Mouse (Mus musculus) lung, embryonic 14.5 days (tissue): ENCODE data around the gene Rec114. TPM values are rescaled to one million over a fixed set of nuclear protein-coding genes. Genes with fewer than 3 reads are reported as not detected.
A peak's percentile ranks its signal among the peaks of the same experiment; 100 is the strongest.

Source experiments
- ATAC-seq: fragments of 200-750 bp; cut with Nextera tagmentation; 2 replicates; pipeline ENCODE4 v1.8.0; 2017; ENCODE audit warnings: mild to moderate bottlenecking, moderate TSS enrichment, moderate library complexity; ENCODE audit not compliant: insufficient read depth
- DNase-seq: peaks from one replicate; pipeline ENCODE4 v3.0.0-alpha.2; 2015
- H3K27ac ChIP-seq: fragments of 300-500 bp; sonication (generic); 2 replicates; pipeline ENCODE4 v1.5.1; 2014; ENCODE audit warnings: low read depth, mild to moderate bottlenecking, moderate library complexity
- H3K27me3 ChIP-seq: fragments of 300-500 bp; sonication (generic); 2 replicates; pipeline ENCODE4 v1.6.1; 2014; ENCODE audit warnings: low read length, control low read depth; ENCODE audit not compliant: insufficient read depth
- H3K36me3 ChIP-seq: fragments of 300-500 bp; sonication (generic); 2 replicates; pipeline ENCODE4 v1.6.1; 2014; ENCODE audit warnings: control low read depth; ENCODE audit not compliant: insufficient read depth
- H3K4me1 ChIP-seq: fragments of 300-500 bp; sonication (generic); 2 replicates; pipeline ENCODE4 v1.6.1; 2014; ENCODE audit warnings: antibody characterized with exemption, control low read depth; ENCODE audit not compliant: insufficient read depth
- H3K4me2 ChIP-seq: fragments of 300-500 bp; sonication (generic); 2 replicates; pipeline ENCODE4 v1.6.1; 2014; ENCODE audit warnings: mild to moderate bottlenecking
- H3K4me3 ChIP-seq: fragments of 300-500 bp; sonication (generic); 2 replicates; pipeline ENCODE4 v1.5.1; 2014; ENCODE audit warnings: low read depth, low read length
- H3K9ac ChIP-seq: fragments of 300-500 bp; sonication (generic); 2 replicates; pipeline ENCODE4 v1.6.1; 2014
- H3K9me3 ChIP-seq: fragments of 300-500 bp; sonication (generic); 2 replicates; pipeline ENCODE4 v1.6.1; 2016; ENCODE audit warnings: low read depth, low read length, control low read depth
- CTCF ChIP-seq: IDR thresholded peaks from 2 replicates; pipeline ENCODE4 v1.5.1; 2016; ENCODE audit warnings: antibody characterized with exemption, low read depth
- WGBS: fragments of 180-500 bp; shearing (Covaris S2); extraction: QIAGEN DNeasy Blood & Tissue Kit; methylation state at CpG from one replicate; pipeline ENCODE4 v1.1.7; 2014; 5-methylcytosine and 5-hydroxymethylcytosine counted together
- polyA plus RNA-seq: library from polyadenylated mRNA; unstranded; fragments of >200 nt; fragmentation: Nextera tagmentation; extraction: Ambion mirVana; gene quantifications from 2 replicates; pipeline ENCODE4 v1.2.1, GENCODE M21; 2014

The Rec114 gene
- polyA plus RNA-seq, 1 experiment from 2014 or later: 1.5 TPM

GRCm38 (mm10) chr9:58657735-58658512, 85.8 kb downstream of the Rec114 start:
- Histone ChIP-seq H3K4me2 (no peak overlapping the region), H3K27ac (peak overlapping the region; percentile 67), H3K4me1 (no peaks in the 10 kb centered on the region), H3K27me3 (no peaks in the 10 kb centered on the region), H3K9me3 (no peaks in the 10 kb centered on the region), H3K9ac (no peak overlapping the region), H3K4me3 (no peak overlapping the region), H3K36me3 (peaks cover 14% of the 10 kb centered on the region; the same call in 1 of the 2 replicates)
- WGBS: 60% methylated on average over 5 of the region's 5 CpGs
- peak; percentile 33; the same call in 1 of the 2 replicates for ATAC-seq
- no peak for DNase-seq
- no peak for TF ChIP-seq CTCF

GRCm38 (mm10) chr9:58656824-58657223, 86.9 kb downstream of the Rec114 start:
- Histone ChIP-seq H3K4me2 (no peak overlapping the region), H3K36me3 (0 out of 2 replicates have a peak, but pooled peaks cover 3% of the 10 kb centered on the region), H3K9me3 (no peaks in the 10 kb centered on the region), H3K4me1 (no peaks in the 10 kb centered on the region), H3K27me3 (no peaks in the 10 kb centered on the region), H3K4me3 (no peak overlapping the region), H3K27ac (peak overlapping the region; percentile 54), H3K9ac (no peak overlapping the region)
- TF ChIP-seq CTCF: no peak
- 76% methylated on average over 2 of the region's 2 CpGs for WGBS
- ATAC-seq: no peak
- no peak for DNase-seq

GRCm38 (mm10) chr9:58656396-58656795, 87.4 kb downstream of the Rec114 start:
- Histone ChIP-seq H3K4me3 (no peak overlapping the region), H3K27me3 (no peaks in the 10 kb centered on the region), H3K9ac (no peak overlapping the region), H3K4me1 (no peaks in the 10 kb centered on the region), H3K9me3 (no peaks in the 10 kb centered on the region), H3K27ac (0 out of 2 replicates have a peak overlapping the region, but pooled peaks have one; percentile 54), H3K4me2 (no peak overlapping the region), H3K36me3 (0 out of 2 replicates have a peak, but pooled peaks cover 2% of the 10 kb centered on the region)
- peak; percentile 51 for TF ChIP-seq CTCF
- DNase-seq (peak; percentile 51), ATAC-seq (no peak)
- 66% methylated on average over 2 of the region's 2 CpGs for WGBS

GRCm38 (mm10) chr9:58654494-58654893, 89.3 kb downstream of the Rec114 start:
- no peak for TF ChIP-seq CTCF
- H3K9me3 ChIP-seq: no peaks in the 10 kb centered on the region
- H3K4me2 ChIP-seq: no peak overlapping the region
- peak; percentile 57 for DNase-seq
- H3K9ac ChIP-seq: no peak overlapping the region
- H3K4me3 ChIP-seq: no peak overlapping the region
- H3K27ac ChIP-seq: peak overlapping the region; percentile 48; the same call in 1 of the 2 replicates
- no peaks in the 10 kb centered on the region for H3K27me3 ChIP-seq
- H3K4me1 ChIP-seq: no peaks in the 10 kb centered on the region
- H3K36me3 ChIP-seq: 0 out of 2 replicates have a peak, but pooled peaks cover 2% of the 10 kb centered on the region
- ATAC-seq: peak; percentile 44; the same call in 1 of the 2 replicates
- 51% methylated on average over 4 of the region's 4 CpGs for WGBS

- DNase-seq: peak; percentile 95
- H3K9me3 ChIP-seq: no peaks in the 10 kb centered on the region
- H3K27ac ChIP-seq: no peak overlapping the region
- WGBS: 44% methylated on average over 4 of the region's 4 CpGs
- no peaks in the 10 kb centered on the region for H3K27me3 ChIP-seq
- H3K9ac ChIP-seq: no peak overlapping the region
- peak; percentile 60 for TF ChIP-seq CTCF
- H3K4me1 ChIP-seq: no peaks in the 10 kb centered on the region
- H3K36me3 ChIP-seq: peaks cover 6% of the 10 kb centered on the region; the same call in 1 of the 2 replicates
- no peak for ATAC-seq
- no peak overlapping the region for H3K4me3 ChIP-seq
- no peak overlapping the region for H3K4me2 ChIP-seq
Observed at GRCm38 (mm10) chr9:58651993-58652392, 91.8 kb downstream of the Rec114 start.

- H3K9me3 ChIP-seq: no peaks in the 10 kb centered on the region
Observed at GRCm38 (mm10) chr9:58649265-58649626, 94.5 kb downstream of the Rec114 start.

GRCm38 (mm10) chr9:58648406-58649264, 95.1 kb downstream of the Rec114 start:
- no peak for TF ChIP-seq CTCF
- Histone ChIP-seq H3K9me3 (no peaks in the 10 kb centered on the region), H3K4me1 (no peaks in the 10 kb centered on the region), H3K4me2 (no peak overlapping the region), H3K36me3 (peaks cover 23% of the 10 kb centered on the region), H3K4me3 (no peak overlapping the region), H3K27me3 (no peaks in the 10 kb centered on the region), H3K9ac (no peak overlapping the region), H3K27ac (no peak overlapping the region)
- DNase-seq (no peak), ATAC-seq (no peak)
- WGBS: 77% methylated on average over 6 of the region's 6 CpGs

More at GRCm38 (mm10) chr9:58649265-58649626, 94.5 kb downstream of the Rec114 start:
- Histone ChIP-seq H3K4me3 (no peak overlapping the region), H3K4me2 (no peak overlapping the region), H3K36me3 (peaks cover 17% of the 10 kb centered on the region), H3K9ac (no peak overlapping the region), H3K4me1 (no peaks in the 10 kb centered on the region), H3K27ac (no peak overlapping the region), H3K27me3 (no peaks in the 10 kb centered on the region)
- 76% methylated on average over 4 of the region's 4 CpGs for WGBS
- DNase-seq: no peak
- TF ChIP-seq CTCF: no peak
- no peak for ATAC-seq
